Comparison of ENCODE assay signal across 17 mouse cellular contexts in the genomic region with DNA sequence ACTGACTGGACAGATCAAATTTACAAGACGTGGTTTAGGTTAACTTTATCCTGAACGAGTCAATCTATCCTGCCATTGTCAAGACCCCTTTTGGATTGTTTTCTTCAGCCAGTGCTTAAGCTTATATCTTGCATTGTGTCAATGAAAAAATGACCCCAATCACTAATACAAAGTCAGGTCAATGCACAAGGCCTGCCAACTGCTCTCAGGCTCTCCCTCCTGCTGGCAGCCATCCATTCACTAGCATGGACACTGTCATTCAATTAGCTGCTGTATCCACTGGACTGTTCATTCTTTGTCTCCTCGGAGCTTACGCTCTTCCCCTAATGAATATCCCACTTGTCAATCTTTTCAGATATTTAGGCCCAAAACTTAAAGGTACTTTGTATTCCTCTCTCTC. TPM values are rescaled to one million over a fixed set of nuclear protein-coding genes. Genes with fewer than 3 reads are reported as not detected.
A peak's percentile ranks its signal among the peaks of the same experiment; 100 is the strongest.
DNase-seq lines count a peak whose midpoint lies in the region; ATAC-seq and TF ChIP-seq lines count a peak whose summit lies in the region.
"Had no signal": no experiment of that assay in that cellular context is flagged by ENCODE, and none has a peak within 500 bp of the region (broad histone marks: within the 10 kb centered on the region; RNA-seq: fewer than 3 reads in every experiment).

No protein-coding gene starts in this region.

- H3K4me3 ChIP-seq in forebrain, embryonic 10.5 days: peak overlapping the region; percentile 13; the same call in 1 of the 2 replicates
- no peak overlapping the region for H3K4me3 ChIP-seq in forebrain, postnatal 0 days (ENCODE audit: low read depth, low read length)
- H3K4me3 ChIP-seq in midbrain, embryonic 10.5 days: no peak overlapping the region
- no peak overlapping the region for H3K4me3 ChIP-seq in midbrain, embryonic 16.5 days (ENCODE audit: low read depth, low read length)
- no peak overlapping the region for H3K4me3 ChIP-seq in hindbrain, embryonic 13.5 days
- H3K4me3 ChIP-seq in cerebellum, adult 2 months (replicated peaks; ENCODE audit: insufficient read depth, low read depth, low read length): no peak overlapping the region
- H3K4me3 ChIP-seq in lung, postnatal 0 days (ENCODE audit: low read depth, low read length): no peak overlapping the region
- H3K4me3 ChIP-seq: heart, adult 2 months had no signal

- 20% methylated on average over 4 of the region's 4 CpGs for WGBS in forebrain, embryonic 10.5 days
- 13% methylated on average over 4 of the region's 4 CpGs for WGBS in forebrain, postnatal 0 days
- WGBS in midbrain, embryonic 10.5 days: 28% methylated on average over 4 of the region's 4 CpGs
- 11% methylated on average over 4 of the region's 4 CpGs for WGBS in midbrain, embryonic 16.5 days
- 4% methylated on average over 4 of the region's 4 CpGs for WGBS in hindbrain, embryonic 13.5 days
- WGBS in cerebellum, adult 2 months: 24% methylated on average over 4 of the region's 4 CpGs
- WGBS in lung, postnatal 0 days: 71% methylated on average over 4 of the region's 4 CpGs

- no peaks in the 10 kb centered on the region for H3K27me3 ChIP-seq in forebrain, embryonic 10.5 days (ENCODE audit: poor library complexity, severe bottlenecking)
- H3K27me3 ChIP-seq in forebrain, postnatal 0 days (ENCODE audit: insufficient read depth, low read length): no peaks in the 10 kb centered on the region
- H3K27me3 ChIP-seq in midbrain, embryonic 10.5 days (ENCODE audit: low read depth, poor library complexity, severe bottlenecking): peaks cover 3% of the 10 kb centered on the region; the same call in 1 of the 2 replicates
- H3K27me3 ChIP-seq in midbrain, embryonic 16.5 days (ENCODE audit: control insufficient read depth, insufficient read depth, low read depth, low read length): no peaks in the 10 kb centered on the region
- no peaks in the 10 kb centered on the region for H3K27me3 ChIP-seq in hindbrain, embryonic 13.5 days
- H3K27me3 ChIP-seq in cerebellum, adult 2 months (ENCODE audit: control insufficient read depth, insufficient read depth, low read length): no peaks in the 10 kb centered on the region; the same call in 1 of the 2 replicates
- H3K27me3 ChIP-seq in lung, postnatal 0 days (replicated peaks; ENCODE audit: insufficient read depth, low read length): no peaks in the 10 kb centered on the region
- H3K27me3 ChIP-seq: CH12.LX had no signal

- no peak for TF ChIP-seq EP300 in lung, postnatal 0 days (IDR thresholded peaks at IDR 0.05)

- TF ChIP-seq CTCF in forebrain, postnatal 0 days (IDR thresholded peaks at IDR 0.05; ENCODE audit: low read depth): no peak
- no peak for TF ChIP-seq CTCF in cerebellum, adult 2 months (IDR thresholded peaks at IDR 0.05; ENCODE audit: borderline replicate concordance, insufficient read depth, low read depth, low read length)
- no peak for TF ChIP-seq CTCF in lung, postnatal 0 days (IDR thresholded peaks at IDR 0.05)

- H3K36me3 ChIP-seq in forebrain, embryonic 10.5 days (replicated peaks): peaks cover 24% of the 10 kb centered on the region
- 0 out of 2 replicates have a peak, but pooled peaks cover 2% of the 10 kb centered on the region for H3K36me3 ChIP-seq in forebrain, postnatal 0 days (ENCODE audit: insufficient read depth)
- H3K36me3 ChIP-seq in midbrain, embryonic 10.5 days: peaks cover 21% of the 10 kb centered on the region
- H3K36me3 ChIP-seq in midbrain, embryonic 16.5 days (ENCODE audit: control insufficient read depth, insufficient read depth, low read length): peaks cover 12% of the 10 kb centered on the region
- H3K36me3 ChIP-seq in hindbrain, embryonic 13.5 days: peaks cover 11% of the 10 kb centered on the region
- H3K36me3 ChIP-seq in lung, postnatal 0 days (ENCODE audit: insufficient read depth, low read length): peaks cover 7% of the 10 kb centered on the region; the same call in 1 of the 2 replicates

- H3K9ac ChIP-seq in forebrain, postnatal 0 days: no peak overlapping the region
- H3K9ac ChIP-seq in midbrain, embryonic 16.5 days (ENCODE audit: low read depth, low read length): no peak overlapping the region
- no peak overlapping the region for H3K9ac ChIP-seq in hindbrain, embryonic 13.5 days
- H3K9ac ChIP-seq in lung, postnatal 0 days (replicated peaks; ENCODE audit: low read depth): no peak overlapping the region

- peaks cover 66% of the 10 kb centered on the region for H3K4me1 ChIP-seq in forebrain, embryonic 10.5 days
- H3K4me1 ChIP-seq in forebrain, postnatal 0 days (ENCODE audit: insufficient read depth): no peaks in the 10 kb centered on the region
- peaks cover 58% of the 10 kb centered on the region for H3K4me1 ChIP-seq in midbrain, embryonic 10.5 days
- no peaks in the 10 kb centered on the region for H3K4me1 ChIP-seq in midbrain, embryonic 16.5 days (ENCODE audit: control insufficient read depth, insufficient read depth, low read length)
- 0 out of 2 replicates have a peak, but pooled peaks cover 4% of the 10 kb centered on the region for H3K4me1 ChIP-seq in hindbrain, embryonic 13.5 days (replicated peaks)
- H3K4me1 ChIP-seq in cerebellum, adult 2 months (ENCODE audit: control insufficient read depth, insufficient read depth, low read length): no peaks in the 10 kb centered on the region
- no peaks in the 10 kb centered on the region for H3K4me1 ChIP-seq in lung, postnatal 0 days (ENCODE audit: insufficient read depth, low read depth, low read length)

- peak overlapping the region; percentile 70; the same call in 1 of the 2 replicates for H3K27ac ChIP-seq in forebrain, embryonic 10.5 days
- H3K27ac ChIP-seq in forebrain, postnatal 0 days (ENCODE audit: low read depth, low read length): no peak overlapping the region
- H3K27ac ChIP-seq in midbrain, embryonic 10.5 days (replicated peaks): peak overlapping the region; percentile 72
- H3K27ac ChIP-seq in midbrain, embryonic 16.5 days (ENCODE audit: low read length): no peak overlapping the region
- H3K27ac ChIP-seq in hindbrain, embryonic 13.5 days: no peak overlapping the region
- H3K27ac ChIP-seq in cerebellum, adult 2 months (ENCODE audit: insufficient read depth, low read length): no peak overlapping the region
- no peak overlapping the region for H3K27ac ChIP-seq in lung, postnatal 0 days (ENCODE audit: low read length)
- H3K27ac ChIP-seq: heart, adult 2 months had no signal

- peak; percentile 54 for DNase-seq in forebrain, embryonic 10.5 days (ENCODE audit: extremely low spot score, low spot score)
- DNase-seq in forebrain, postnatal 0 days: no peak
- peak; percentile 51 for DNase-seq in midbrain, embryonic 10.5 days (ENCODE audit: low spot score)
- DNase-seq in retina, postnatal 1 day: peak; percentile 88
- DNase-seq in cerebellum, adult 2 months: no peak
- no peak for DNase-seq in lung, postnatal 0 days (ENCODE audit: low spot score)
- DNase-seq: adrenal gland, postnatal 10 days; cerebellum, adult 11-12 months; gastrocnemius, postnatal 10 days; heart, adult 2 months; kidney, adult 9 months; kidney, postnatal 36 days; thymus, adult 18-20 months had no signal

- no peak for TF ChIP-seq POLR2A in cerebellum, adult 2 months (IDR thresholded peaks at IDR 0.05; ENCODE audit: borderline replicate concordance, insufficient read depth, low read length)

- ATAC-seq in forebrain, postnatal 0 days: no peak
- no peak for ATAC-seq in midbrain, embryonic 16.5 days
- 0 out of 2 replicates have a peak, but pooled peaks have one; percentile 43 for ATAC-seq in hindbrain, embryonic 13.5 days (ENCODE audit: low FRiP score)
- no peak for ATAC-seq in lung, postnatal 0 days
- ATAC-seq: inflammation-experienced regulatory T-cells, adult 6 months had no signal

- peaks cover 20% of the 10 kb centered on the region for H3K9me3 ChIP-seq in forebrain, embryonic 10.5 days
- no peaks in the 10 kb centered on the region for H3K9me3 ChIP-seq in forebrain, postnatal 0 days (ENCODE audit: low read length)
- peaks cover 20% of the 10 kb centered on the region for H3K9me3 ChIP-seq in midbrain, embryonic 10.5 days (replicated peaks)
- H3K9me3 ChIP-seq in midbrain, embryonic 16.5 days (replicated peaks; ENCODE audit: control insufficient read depth, low read length, poor library complexity, severe bottlenecking): no peaks in the 10 kb centered on the region
- H3K9me3 ChIP-seq in hindbrain, embryonic 13.5 days: no peaks in the 10 kb centered on the region
- H3K9me3 ChIP-seq in lung, postnatal 0 days (ENCODE audit: low read length): no peaks in the 10 kb centered on the region

- no peak overlapping the region for H3K4me2 ChIP-seq in forebrain, postnatal 0 days (ENCODE audit: low read depth)
- H3K4me2 ChIP-seq in midbrain, embryonic 16.5 days (ENCODE audit: low read length): no peak overlapping the region
- no peak overlapping the region for H3K4me2 ChIP-seq in hindbrain, embryonic 13.5 days
- no peak overlapping the region for H3K4me2 ChIP-seq in lung, postnatal 0 days (replicated peaks; ENCODE audit: low read depth, low read length)

RNA-seq across cellular contexts. Expression of gene Tmem30a, which starts 30.1 kb away (rescaled TPM):
- polyA plus RNA-seq in forebrain, embryonic 10.5 days (2016; fragmentation: Nextera tagmentation; extraction: Ambion mirVana): 49.5 and 54.0 TPM in 2 replicates
- 152 and 181 TPM in 2 replicates for total RNA-seq in forebrain, postnatal 0 days (2014; rRNA removed)
- polyA plus RNA-seq in forebrain, postnatal 0 days (2015; fragmentation: Nextera tagmentation; extraction: Ambion mirVana): 78.9 and 104 TPM in 2 replicates
- 60.4 and 67.4 TPM in 2 replicates for polyA plus RNA-seq in midbrain, embryonic 10.5 days (2016; fragmentation: Nextera tagmentation; extraction: Ambion mirVana)
- 127 and 136 TPM in 2 replicates for polyA plus RNA-seq in midbrain, embryonic 16.5 days (2015; fragmentation: Nextera tagmentation; extraction: Ambion mirVana)
- 106 and 112 TPM in 2 replicates for polyA plus RNA-seq in hindbrain, embryonic 13.5 days (2015; fragmentation: Nextera tagmentation; extraction: Ambion mirVana)
- 117 and 120 TPM in 2 replicates for polyA plus RNA-seq in cerebellum, adult 2 months (2012; rRNA removed)
- polyA plus RNA-seq in lung, postnatal 0 days (2015; fragmentation: Nextera tagmentation; extraction: Ambion mirVana): 129 and 140 TPM in 2 replicates

Comparison
In these comparisons a context has a peak if more than half of its experiments do, and no peak if none do; other contexts are left out.
1. DNase-seq: peak in forebrain, embryonic 10.5 days (single experiment), midbrain, embryonic 10.5 days (single experiment) and retina, postnatal 1 day (single experiment); none in forebrain, postnatal 0 days (single experiment), cerebellum, adult 2 months (0 of 2) and lung, postnatal 0 days (single experiment).
2. H3K27ac ChIP-seq: peak in forebrain, embryonic 10.5 days (single experiment) and midbrain, embryonic 10.5 days (single experiment); none in forebrain, postnatal 0 days (single experiment), midbrain, embryonic 16.5 days (single experiment), hindbrain, embryonic 13.5 days (single experiment), cerebellum, adult 2 months (single experiment) and lung, postnatal 0 days (single experiment).